Mouse (Mus musculus): ENCODE results near the gene Frmpd2. TPM values are rescaled to one million over a fixed set of nuclear protein-coding genes. Genes with fewer than 3 reads are reported as not detected.
"Not testable (repeated sequence)": the region's sequence is repeated elsewhere in the genome, so short reads cannot be mapped to it uniquely, and the experiment has no call there.

The Frmpd2 gene
- total RNA-seq (2014; rRNA removed) (not detected in 2 replicates), polyA plus RNA-seq (2012; rRNA removed) (not detected in 2 replicates)

- no peak within 1 kb of the TSS for H3K9ac ChIP-seq (ENCODE audit: low read depth, low read length)
- WGBS: 65% methylated on average over 3 of the region's 3 CpGs
These were observed at the start of gene Frmpd2 for GRCm38 (mm10) chr14:33471331-33471730. Gene Frmpd2, plus strand, starts transcription at chr14:33471696.

GRCm38 (mm10) chr14:33423003-33423402, 48.5 kb upstream of the Frmpd2 start:
- no peak for TF ChIP-seq POLR2A (IDR thresholded peaks at IDR 0.05; ENCODE audit: extremely low read depth, insufficient read depth, low read length)
- TF ChIP-seq CTCF (IDR thresholded peaks at IDR 0.05; ENCODE audit: low read depth, low read length): no peak

More at GRCm38 (mm10) chr14:33471331-33471730, at the start of gene Frmpd2:
- Histone ChIP-seq H3K4me1 (ENCODE audit: control insufficient read depth, insufficient read depth, low read length) (no peaks in the 10 kb centered on the region), H3K4me3 (ENCODE audit: insufficient read depth, low read depth, low read length) (no peak within 1 kb of the TSS), H3K36me3 (ENCODE audit: control insufficient read depth, insufficient read depth, low read length) (no peaks in the 10 kb centered on the region), H3K27ac (replicated peaks; ENCODE audit: insufficient read depth, low read depth, low read length) (no peak within 1 kb of the TSS), H3K27me3 (ENCODE audit: control insufficient read depth, insufficient read depth, low read length) (no peaks in the 10 kb centered on the region), H3K79me2 (ENCODE audit: control insufficient read depth, insufficient read depth, low read length) (no peaks in the 10 kb centered on the region)
- TF ChIP-seq CTCF (IDR thresholded peaks at IDR 0.05; ENCODE audit: low read depth, low read length): no peak
- TF ChIP-seq POLR2A (IDR thresholded peaks at IDR 0.05; ENCODE audit: extremely low read depth, insufficient read depth, low read length): no peak
- no peak for DNase-seq (ENCODE audit: extremely low read depth, low read depth, low spot score)

GRCm38 (mm10) chr14:33424124-33424523, 47.4 kb upstream of the Frmpd2 start:
- H3K27me3 ChIP-seq (ENCODE audit: control insufficient read depth, insufficient read depth, low read length): no peaks in the 10 kb centered on the region
- no peak overlapping the region for H3K4me3 ChIP-seq (ENCODE audit: insufficient read depth, low read depth, low read length)
- H3K79me2 ChIP-seq (ENCODE audit: control insufficient read depth, insufficient read depth, low read length): peaks cover 22% of the 10 kb centered on the region; the same call in 1 of the 2 replicates
- no peak for TF ChIP-seq CTCF (IDR thresholded peaks at IDR 0.05; ENCODE audit: low read depth, low read length)
- TF ChIP-seq POLR2A (IDR thresholded peaks at IDR 0.05; ENCODE audit: extremely low read depth, insufficient read depth, low read length): no peak
- no peak overlapping the region for H3K27ac ChIP-seq (replicated peaks; ENCODE audit: insufficient read depth, low read depth, low read length)
- no peaks in the 10 kb centered on the region for H3K36me3 ChIP-seq (ENCODE audit: control insufficient read depth, insufficient read depth, low read length)
- DNase-seq (ENCODE audit: extremely low read depth, low read depth, low spot score): no peak
- peaks cover 2% of the 10 kb centered on the region; the same call in 1 of the 2 replicates for H3K4me1 ChIP-seq (ENCODE audit: control insufficient read depth, insufficient read depth, low read length)
- no peak overlapping the region for H3K9ac ChIP-seq (ENCODE audit: low read depth, low read length)

More at GRCm38 (mm10) chr14:33423003-33423402, 48.5 kb upstream of the Frmpd2 start:
- Histone ChIP-seq H3K4me3 (ENCODE audit: insufficient read depth, low read depth, low read length) (no peak overlapping the region), H3K9ac (ENCODE audit: low read depth, low read length) (no peak overlapping the region), H3K79me2 (ENCODE audit: control insufficient read depth, insufficient read depth, low read length) (peaks cover 22% of the 10 kb centered on the region; the same call in 1 of the 2 replicates), H3K4me1 (ENCODE audit: control insufficient read depth, insufficient read depth, low read length) (peaks cover 4% of the 10 kb centered on the region; the same call in 1 of the 2 replicates), H3K27me3 (ENCODE audit: control insufficient read depth, insufficient read depth, low read length) (no peaks in the 10 kb centered on the region), H3K27ac (replicated peaks; ENCODE audit: insufficient read depth, low read depth, low read length) (no peak overlapping the region), H3K36me3 (ENCODE audit: control insufficient read depth, insufficient read depth, low read length) (no peaks in the 10 kb centered on the region)
- 88% methylated on average over 1 of the region's 1 CpGs for WGBS
- no peak for DNase-seq (ENCODE audit: extremely low read depth, low read depth, low spot score)

- H3K36me3 ChIP-seq (ENCODE audit: control insufficient read depth, insufficient read depth, low read length); H3K4me3 ChIP-seq (ENCODE audit: insufficient read depth, low read depth, low read length); H3K27me3 ChIP-seq (ENCODE audit: control insufficient read depth, insufficient read depth, low read length); H3K9ac ChIP-seq (ENCODE audit: low read depth, low read length); DNase-seq (ENCODE audit: extremely low read depth, low read depth, low spot score); H3K27ac ChIP-seq (replicated peaks; ENCODE audit: insufficient read depth, low read depth, low read length): not testable (repeated sequence)
- peaks cover 15% of the 10 kb centered on the region for H3K4me1 ChIP-seq (ENCODE audit: control insufficient read depth, insufficient read depth, low read length)
- WGBS: 96% methylated on average over 4 of the region's 4 CpGs
- H3K79me2 ChIP-seq (ENCODE audit: control insufficient read depth, insufficient read depth, low read length): peaks cover 39% of the 10 kb centered on the region
These were observed 39.0 kb upstream of the Frmpd2 start for GRCm38 (mm10) chr14:33432485-33432884.

- H3K4me1 ChIP-seq (ENCODE audit: control insufficient read depth, insufficient read depth, low read length): peaks cover 6% of the 10 kb centered on the region
- DNase-seq (ENCODE audit: extremely low read depth, low read depth, low spot score): no peak
- no peaks in the 10 kb centered on the region for H3K27me3 ChIP-seq (ENCODE audit: control insufficient read depth, insufficient read depth, low read length)
- no peak overlapping the region for H3K27ac ChIP-seq (replicated peaks; ENCODE audit: insufficient read depth, low read depth, low read length)
- TF ChIP-seq POLR2A (IDR thresholded peaks at IDR 0.05; ENCODE audit: extremely low read depth, insufficient read depth, low read length) (no peak), CTCF (IDR thresholded peaks at IDR 0.05; ENCODE audit: low read depth, low read length) (no peak)
- 77% methylated on average over 2 of the region's 2 CpGs for WGBS
- no peak overlapping the region for H3K4me3 ChIP-seq (ENCODE audit: insufficient read depth, low read depth, low read length)
- peaks cover 27% of the 10 kb centered on the region; the same call in 1 of the 2 replicates for H3K79me2 ChIP-seq (ENCODE audit: control insufficient read depth, insufficient read depth, low read length)
- H3K9ac ChIP-seq (ENCODE audit: low read depth, low read length): no peak overlapping the region
- no peaks in the 10 kb centered on the region for H3K36me3 ChIP-seq (ENCODE audit: control insufficient read depth, insufficient read depth, low read length)
These were observed 27.7 kb upstream of the Frmpd2 start for GRCm38 (mm10) chr14:33443780-33444179.

- Histone ChIP-seq H3K27me3 (ENCODE audit: control insufficient read depth, insufficient read depth, low read length) (no peaks in the 10 kb centered on the region), H3K27ac (replicated peaks; ENCODE audit: insufficient read depth, low read depth, low read length) (no peak overlapping the region), H3K36me3 (ENCODE audit: control insufficient read depth, insufficient read depth, low read length) (no peaks in the 10 kb centered on the region), H3K9ac (ENCODE audit: low read depth, low read length) (no peak overlapping the region), H3K4me1 (ENCODE audit: control insufficient read depth, insufficient read depth, low read length) (peaks cover 6% of the 10 kb centered on the region), H3K79me2 (ENCODE audit: control insufficient read depth, insufficient read depth, low read length) (peaks cover 17% of the 10 kb centered on the region; the same call in 1 of the 2 replicates), H3K4me3 (ENCODE audit: insufficient read depth, low read depth, low read length) (peak overlapping the region; percentile 81; the same call in 1 of the 2 replicates)
- no peak for DNase-seq (ENCODE audit: extremely low read depth, low read depth, low spot score)
- WGBS: 42% methylated on average over 3 of the region's 3 CpGs
- TF ChIP-seq POLR2A (IDR thresholded peaks at IDR 0.05; ENCODE audit: extremely low read depth, insufficient read depth, low read length) (no peak), CTCF (IDR thresholded peaks at IDR 0.05; ENCODE audit: low read depth, low read length) (no peak)
These were observed 25.5 kb upstream of the Frmpd2 start for GRCm38 (mm10) chr14:33445962-33446361.

Data from liver, adult 2 months (tissue).